Mouse (Mus musculus) c-Kit-positive CD71-negative TER-119-negative erythroid progenitor cells, embryonic 14.5 days (primary cell): ENCODE measurements around the gene Gpr85.

Experiments used
- DNase-seq: peaks from one replicate; pipeline ENCODE4 v3.0.0-alpha.2; 2013; ENCODE audit warnings: low read depth

Gene Gpr85

GRCm38 (mm10) chr6:13812157-13812556 lies 27.6 kb downstream of the Gpr85 start:
- DNase-seq: no peak

- no peak for DNase-seq
Observed at GRCm38 (mm10) chr6:13800071-13800470, 39.7 kb downstream of the Gpr85 start.

GRCm38 (mm10) chr6:13797389-13797788 lies 42.4 kb downstream of the Gpr85 start:
- no peak for DNase-seq
